Mouse (Mus musculus) telencephalon, adult 2 months (tissue): ENCODE results near the gene Prr5l.
A peak's percentile ranks its signal among the peaks of the same experiment; 100 is the strongest.
"Not testable (repeated sequence)": the region's sequence is repeated elsewhere in the genome, so short reads cannot be mapped to it uniquely, and the experiment has no call there.

Source experiments
- DNase-seq: peaks from one replicate; pipeline ENCODE4 v3.0.0-alpha.2; 2011; ENCODE audit warnings: low read depth, low spot score

Gene Prr5l

DNA sequence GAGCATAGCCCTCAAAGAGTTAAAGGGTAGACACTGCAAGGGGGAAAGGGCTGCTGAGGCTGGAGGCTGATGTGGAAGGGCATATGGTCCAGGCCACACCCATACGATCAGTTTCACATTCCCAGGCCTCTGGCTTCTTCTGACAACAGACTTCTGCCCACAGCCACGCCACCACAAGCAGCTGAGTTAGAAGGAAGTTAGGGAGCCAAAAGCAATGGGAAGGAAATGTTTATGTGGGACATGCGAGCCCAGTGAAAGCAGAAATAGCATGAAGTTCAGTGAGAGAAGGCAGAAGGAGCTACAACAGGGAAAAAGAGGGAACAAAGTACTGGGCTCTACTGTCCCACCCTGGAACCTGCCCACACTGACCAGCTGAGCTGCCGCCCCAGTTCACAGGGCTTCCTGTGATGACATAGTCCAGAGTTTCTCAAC, 119.9 kb downstream of the Prr5l start:
- no peak for DNase-seq

DNA sequence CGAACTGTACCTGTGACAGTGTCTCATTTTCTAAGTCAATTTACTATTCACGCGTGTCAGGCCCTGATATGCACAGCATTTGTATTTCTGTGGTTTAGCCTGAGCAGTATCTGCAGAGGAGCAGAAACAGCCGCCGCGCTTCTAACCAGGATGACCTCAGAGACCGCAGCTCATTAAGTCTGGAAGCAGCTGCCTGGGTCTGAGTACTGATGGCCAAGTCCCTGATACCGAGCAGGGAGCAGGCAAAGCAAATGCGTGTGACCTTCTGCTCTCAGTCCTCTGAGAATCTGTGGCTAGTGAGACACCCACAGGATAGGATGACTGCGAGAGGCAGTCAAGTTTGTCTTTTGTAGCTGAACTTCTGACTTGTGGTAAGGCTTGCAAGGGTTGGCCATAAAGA, 120.4 kb downstream of the Prr5l start:
- no peak for DNase-seq

DNA sequence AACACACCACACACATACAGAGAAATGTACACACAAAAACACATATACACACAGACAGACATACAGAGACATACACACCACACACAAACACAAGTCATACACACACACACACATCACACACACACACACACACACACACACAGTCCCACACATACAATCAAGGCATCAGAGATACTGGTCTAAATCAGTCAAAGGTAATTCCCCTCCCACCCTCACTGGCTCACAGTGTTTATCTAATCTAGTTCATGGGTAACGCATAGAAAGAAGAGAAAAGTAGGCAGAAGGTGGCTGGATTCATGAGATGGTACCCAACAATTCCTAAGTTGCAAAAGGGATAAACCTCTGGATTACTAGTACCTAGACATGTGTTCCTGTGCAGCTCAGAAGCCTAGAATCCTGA, 120.9 kb downstream of the Prr5l start:
- no peak for DNase-seq

DNA sequence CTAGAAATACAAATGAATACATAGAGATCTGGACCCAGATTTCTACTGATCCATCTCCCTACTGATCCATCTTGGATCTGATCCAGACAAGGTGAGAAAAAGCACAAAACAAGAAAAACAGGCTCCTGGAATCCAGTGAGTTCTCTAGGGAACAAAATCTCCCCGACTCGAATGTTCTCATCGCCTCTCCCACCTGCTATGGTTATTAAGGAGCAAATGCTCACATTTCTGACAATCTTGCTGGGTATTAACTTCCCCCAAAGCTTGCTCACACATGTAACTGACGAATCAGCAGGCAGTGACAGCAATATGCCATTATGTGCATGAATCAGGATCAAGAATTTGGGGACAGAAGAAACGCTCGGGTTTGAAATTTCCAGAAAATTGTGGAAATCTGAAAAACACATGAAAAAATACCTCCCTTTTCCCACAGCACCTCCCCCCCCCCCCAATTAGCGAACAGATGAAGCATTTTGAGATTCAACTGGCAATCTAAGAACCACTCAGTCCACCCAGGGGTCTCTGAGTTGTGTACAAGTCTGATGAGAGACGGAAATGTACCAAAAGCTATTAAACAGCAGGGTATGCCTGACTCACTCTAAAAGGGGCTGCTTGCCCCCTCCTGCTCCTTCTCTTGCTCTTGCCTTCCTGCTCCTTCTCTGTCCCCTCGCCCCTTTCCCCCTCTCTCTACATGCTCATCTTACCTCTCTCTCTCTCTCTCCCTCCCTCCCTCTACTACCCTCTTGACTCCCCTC, 123.1 kb downstream of the Prr5l start:
- DNase-seq, result no peak

DNA sequence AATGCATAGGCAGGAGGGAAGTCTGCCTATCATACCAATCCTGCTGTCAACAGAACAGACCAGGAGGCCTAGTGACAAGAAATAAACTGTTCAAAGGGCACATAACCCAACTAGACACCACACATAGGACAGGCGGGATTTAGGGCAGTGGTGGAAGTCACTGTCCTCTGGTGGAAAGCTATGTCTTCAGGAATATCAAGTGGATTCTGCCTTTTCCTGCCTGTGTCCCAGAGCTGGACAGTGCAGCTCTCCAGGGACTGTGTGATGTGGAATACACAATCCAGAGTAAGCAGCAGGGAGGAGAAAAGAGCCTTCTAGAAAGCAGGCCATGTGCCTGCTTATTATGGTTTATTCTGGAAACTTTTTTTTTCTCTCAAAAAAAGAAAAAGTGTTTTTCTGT, 125.0 kb downstream of the Prr5l start:
- no peak for DNase-seq

DNA sequence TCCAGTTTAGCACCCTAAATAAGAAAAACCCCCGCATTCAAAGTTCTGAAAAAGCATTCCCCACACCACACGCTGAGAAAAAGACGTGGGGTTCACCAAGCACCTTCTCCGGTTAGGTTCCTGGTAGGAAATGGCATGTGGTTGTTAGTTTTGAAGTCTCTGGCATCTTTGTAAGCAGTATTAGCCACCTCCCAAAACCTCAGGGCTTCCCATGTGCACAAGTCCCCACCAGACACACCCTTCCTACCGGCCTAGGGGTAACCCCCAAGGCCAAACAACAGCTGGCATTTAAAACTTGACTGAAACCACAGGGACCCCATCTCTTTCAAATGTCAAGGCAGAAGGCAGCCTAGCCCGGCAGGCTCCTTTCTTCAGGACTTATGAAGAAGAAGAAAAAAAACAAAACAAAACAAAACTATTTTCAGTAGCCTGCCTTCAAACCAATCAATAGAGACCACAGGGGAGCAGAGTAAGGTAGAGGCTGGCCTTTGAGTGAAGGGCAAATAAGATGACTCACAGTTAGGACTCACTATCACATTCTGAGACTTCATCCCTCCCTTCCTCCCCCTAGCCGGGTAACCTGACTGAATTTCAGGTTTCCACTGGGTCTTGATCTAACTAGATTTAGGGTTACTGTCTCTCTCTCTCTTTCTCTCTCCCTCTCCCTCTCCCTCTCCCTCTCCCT, 126.6 kb downstream of the Prr5l start:
- no peak for DNase-seq

DNA sequence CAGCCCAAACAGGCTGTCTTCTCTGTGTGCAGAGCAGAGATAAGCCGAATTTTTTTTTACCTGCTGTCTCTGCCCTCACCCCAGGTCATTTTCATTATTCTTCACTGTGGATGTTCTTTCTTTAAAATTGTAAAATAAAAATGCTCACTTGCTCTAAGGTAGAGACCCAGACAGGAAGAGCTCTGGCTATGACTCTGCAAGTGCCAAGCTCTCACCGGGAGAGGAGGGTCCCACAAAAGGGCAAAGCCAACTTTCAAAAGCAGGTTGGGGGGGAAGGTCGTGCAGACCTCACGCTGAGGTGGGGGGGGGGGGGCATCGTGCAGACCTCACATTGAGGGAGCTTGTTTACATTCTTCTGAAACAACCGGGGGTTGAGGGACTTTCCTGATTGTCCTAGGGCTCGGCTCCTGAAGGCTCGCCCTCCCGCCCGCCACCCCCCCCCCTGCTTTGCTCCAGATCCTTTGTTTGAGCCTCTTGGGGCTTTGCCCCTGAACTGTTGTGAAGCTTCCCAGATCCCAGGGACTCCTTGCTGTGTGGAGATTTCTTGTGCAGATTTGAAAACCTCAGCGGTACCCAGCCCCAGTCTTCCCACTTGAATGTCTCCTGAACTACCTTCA, 127.8 kb downstream of the Prr5l start:
- no peak for DNase-seq

DNA sequence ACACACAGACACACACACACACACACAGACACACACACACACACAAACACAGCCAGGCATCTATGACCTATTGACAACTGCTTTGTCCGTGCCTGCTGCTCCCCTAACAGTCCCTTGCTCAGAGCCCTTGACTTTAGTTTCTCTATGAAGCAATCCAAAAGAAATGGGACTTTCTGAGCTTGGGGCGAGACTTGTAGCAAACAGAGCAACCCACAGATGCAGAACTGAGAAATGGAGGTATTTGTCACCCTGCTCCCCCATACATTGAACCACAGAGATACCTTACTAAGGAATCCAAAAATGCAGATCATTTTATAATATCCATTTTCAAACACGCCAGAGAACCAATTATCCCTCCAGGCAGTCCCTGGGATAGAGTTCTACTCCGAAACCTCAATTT, 128.4 kb downstream of the Prr5l start:
- no peak for DNase-seq

DNA sequence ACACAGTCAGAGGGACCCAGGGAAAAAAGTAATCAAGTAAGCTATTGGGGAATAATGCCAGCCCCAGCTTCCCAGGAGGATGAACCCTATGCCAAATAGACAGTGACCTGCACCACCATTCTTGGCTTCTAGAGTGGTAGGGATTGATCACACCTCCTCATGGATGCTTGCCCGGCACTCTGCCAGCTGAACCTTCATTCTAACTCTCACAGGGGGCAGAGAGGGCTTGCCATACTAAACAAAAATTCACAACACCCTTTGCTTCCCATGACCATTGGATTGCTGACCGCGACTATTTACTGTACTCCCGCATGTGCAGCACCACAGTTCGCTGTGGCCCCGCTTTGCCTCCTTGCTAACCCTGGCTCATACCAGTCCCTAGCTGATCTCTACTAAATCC, 129.8 kb downstream of the Prr5l start:
- no peak for DNase-seq

DNA sequence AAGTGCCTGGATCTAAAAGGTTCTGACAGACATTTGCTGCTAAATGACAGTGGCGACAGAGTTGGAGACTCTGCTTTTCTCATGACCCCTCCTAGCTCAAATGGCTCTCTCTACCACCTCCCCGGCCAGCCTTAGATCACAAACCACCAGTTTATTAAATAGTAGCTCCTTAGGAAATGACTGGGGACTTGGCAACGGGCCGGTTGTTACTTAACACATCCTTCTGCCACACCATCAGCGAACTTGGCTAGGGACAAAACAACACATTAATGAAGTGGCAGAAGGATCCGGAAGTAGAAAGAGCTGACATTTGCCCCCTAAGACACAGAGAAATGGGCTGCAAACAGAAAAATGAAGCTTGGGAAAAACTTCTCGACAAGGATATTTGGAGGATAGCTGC, 130.4 kb downstream of the Prr5l start:
- DNase-seq, result no peak

DNA sequence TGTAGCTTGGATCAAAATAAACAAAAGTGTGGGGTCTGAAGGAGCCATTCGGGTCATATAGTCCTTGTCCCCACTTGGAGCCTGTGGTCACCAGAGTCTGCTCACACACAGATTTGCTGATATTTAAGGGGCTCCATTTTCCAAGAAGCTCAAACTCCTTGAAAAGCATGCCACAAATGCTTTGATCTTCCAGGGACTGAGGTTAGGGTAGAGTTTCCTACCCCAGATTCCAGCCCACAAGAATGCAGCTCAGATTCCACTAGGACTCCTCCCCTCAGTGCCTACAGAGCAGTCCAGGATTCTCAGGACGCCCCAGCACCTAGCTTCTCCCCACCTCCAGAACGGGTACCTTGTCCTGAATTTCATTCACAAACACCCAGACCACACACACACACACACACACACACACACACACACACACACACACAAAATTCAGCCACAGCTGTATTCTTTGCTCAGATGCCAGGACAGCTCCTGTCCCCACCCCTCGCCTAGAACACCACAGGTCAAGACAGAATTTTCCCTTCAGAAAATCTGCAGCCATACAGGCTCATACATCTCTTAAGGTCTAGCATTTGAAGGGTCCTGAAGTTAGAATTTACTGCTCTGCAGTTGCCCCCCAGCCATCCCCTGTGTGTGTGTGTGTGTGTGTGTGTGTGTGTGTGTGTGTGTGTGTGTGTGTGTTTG, 131.4 kb downstream of the Prr5l start:
- no peak for DNase-seq

DNA sequence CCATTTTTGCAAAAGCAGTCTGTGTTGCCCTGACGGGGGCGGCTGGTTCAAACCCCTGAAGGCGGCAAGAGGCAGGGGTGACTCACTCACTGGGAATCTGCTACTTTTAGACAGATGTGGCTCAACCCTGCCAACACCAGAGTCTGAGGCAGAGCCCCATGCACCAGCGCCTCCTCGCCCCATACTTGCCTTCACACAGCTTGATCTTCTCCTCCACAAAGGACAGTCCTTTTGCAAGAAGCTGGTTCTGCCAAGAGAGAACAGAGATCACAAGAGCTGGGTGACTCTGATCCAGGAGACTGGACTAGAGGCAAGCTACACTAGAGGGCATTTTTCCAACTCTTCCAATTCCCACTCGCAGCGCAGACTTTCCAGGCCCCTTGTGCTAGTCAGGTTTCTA, 136.3 kb downstream of the Prr5l start:
- no peak for DNase-seq

DNA sequence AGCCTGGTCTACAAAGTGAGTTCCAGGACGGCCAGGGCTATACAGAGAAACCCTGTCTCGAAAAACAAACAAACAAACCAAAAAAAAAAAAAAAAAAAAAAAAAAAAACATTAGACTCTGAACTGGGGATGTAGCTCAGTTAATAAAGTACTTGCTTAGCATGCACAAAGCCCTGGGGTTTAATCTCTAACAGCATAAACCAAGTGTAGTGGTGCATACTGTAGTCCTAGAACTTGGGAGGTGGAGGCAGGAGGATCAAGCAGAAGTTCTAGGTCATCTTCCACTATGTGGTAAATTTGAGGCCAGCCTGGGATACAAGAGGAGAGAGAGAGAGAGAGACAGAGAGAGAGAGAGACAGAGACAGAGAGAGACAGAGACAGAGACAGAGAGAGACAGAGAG, 137.2 kb downstream of the Prr5l start:
- DNase-seq, result not testable (repeated sequence)

DNA sequence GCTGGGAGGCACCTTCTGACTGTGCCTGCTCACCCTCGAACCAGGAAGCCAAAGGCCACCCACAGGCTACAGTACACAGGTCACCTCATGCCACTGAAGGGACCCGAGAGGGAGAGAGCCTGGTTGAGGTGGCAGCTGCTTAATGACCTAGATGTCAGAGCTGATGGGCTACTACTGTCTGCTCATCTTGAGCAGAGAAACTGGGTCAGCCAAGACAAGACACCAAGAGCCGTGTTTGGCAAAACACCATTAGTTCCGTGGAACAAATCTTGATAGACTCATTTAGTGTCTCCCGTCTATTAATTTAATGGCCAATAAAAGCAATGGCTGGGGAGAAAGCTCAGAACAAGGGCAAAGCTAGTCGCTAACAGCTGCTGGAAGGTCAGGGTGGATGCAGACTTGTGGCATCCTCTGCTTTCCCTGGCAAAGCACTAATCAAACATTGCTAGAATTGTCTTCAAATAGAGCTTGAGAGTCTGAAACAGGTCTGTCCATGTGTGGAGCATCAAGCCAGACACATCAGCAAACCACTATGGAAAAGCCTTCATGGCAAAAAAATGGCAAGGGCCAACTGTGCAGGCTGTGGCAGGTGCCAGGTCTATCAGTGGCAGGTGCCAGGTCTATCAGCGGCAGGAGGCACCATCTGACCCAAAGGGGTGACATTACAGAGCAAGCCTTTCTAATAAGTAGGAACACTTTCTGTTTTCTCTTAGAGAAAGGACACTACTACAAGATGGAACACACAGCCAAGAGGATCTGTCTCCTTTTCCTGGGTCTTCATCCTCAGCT, 140.6 kb downstream of the Prr5l start:
- no peak for DNase-seq

DNA sequence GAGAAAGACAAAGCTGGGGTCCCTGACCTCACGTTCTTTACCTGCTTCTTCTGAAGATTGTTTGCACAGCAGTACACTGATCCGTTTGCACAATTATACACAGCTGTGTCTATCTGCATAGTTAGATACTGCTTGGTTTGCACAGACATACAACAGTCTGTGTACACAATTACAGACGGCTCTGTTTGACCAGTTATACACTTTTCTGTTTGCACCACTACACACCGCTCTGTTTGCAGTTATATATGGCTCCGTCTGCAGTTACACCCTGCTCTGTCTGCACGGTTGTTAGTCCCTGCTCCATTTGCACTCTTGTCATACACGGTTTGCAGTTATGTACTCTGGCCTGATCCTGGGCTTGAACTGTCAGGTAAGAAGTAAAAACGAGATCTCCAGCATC, 141.2 kb downstream of the Prr5l start:
- DNase-seq, result no peak

DNA sequence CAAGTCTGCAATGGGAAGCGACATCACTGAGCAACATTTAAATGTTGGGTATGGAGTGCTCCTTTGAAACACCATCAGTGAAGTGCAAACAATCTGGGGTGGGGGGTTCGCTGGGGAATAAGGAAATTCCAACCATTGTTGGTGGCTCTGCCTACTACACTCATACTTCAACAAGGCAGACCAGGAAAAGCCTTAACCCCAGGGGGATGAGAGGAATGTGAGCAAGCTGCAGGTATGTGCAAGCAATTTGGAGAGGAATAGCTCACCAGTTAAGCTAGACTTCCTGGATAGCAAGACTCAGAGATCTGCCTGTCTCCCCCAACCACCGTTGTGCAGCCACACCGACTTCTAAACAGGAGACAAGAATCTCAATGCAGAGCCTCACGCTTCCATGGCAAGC, 142.9 kb downstream of the Prr5l start:
- DNase-seq, result no peak

DNA sequence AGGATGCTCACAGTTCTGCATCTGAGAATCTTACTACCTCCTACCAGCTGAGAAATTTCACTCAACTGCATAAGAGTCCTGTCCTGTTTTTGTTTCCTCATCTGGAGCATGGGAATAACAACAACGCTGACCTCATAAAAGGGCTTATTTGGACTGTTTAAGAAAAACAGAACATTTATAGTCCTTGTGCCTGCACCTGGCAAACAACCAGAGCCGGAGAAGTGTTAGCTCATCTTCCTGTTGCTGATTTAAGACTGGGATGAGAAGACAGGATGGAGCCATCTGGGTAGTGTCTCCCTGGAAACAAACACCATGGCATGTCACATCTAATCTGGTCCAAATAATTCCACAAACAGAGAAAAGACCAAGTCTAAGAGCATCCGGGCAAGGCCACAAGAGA, 149.3 kb downstream of the Prr5l start:
- peak; percentile 32 for DNase-seq

DNA sequence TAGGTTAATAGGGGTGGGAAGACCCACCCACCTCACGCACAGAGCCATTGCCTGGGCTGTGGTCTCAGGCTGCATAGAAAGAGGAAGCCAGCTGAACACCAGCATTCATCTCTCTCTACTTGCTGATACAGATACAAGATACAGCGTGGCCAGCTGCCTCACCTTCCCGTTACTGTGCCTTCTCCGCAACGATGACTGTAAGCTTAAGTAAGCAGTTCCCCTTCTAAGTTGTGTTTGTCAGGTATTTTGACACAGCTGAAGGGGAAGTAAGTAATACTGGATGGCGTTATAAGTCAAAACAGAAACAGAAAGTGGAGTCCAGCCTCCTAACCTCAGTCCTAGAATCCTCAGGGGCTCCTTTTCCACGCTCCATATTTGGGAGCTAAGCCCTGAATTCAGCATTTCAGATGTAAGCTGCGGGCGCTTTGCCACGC, 150.0 kb downstream of the Prr5l start:
- no peak for DNase-seq

DNA sequence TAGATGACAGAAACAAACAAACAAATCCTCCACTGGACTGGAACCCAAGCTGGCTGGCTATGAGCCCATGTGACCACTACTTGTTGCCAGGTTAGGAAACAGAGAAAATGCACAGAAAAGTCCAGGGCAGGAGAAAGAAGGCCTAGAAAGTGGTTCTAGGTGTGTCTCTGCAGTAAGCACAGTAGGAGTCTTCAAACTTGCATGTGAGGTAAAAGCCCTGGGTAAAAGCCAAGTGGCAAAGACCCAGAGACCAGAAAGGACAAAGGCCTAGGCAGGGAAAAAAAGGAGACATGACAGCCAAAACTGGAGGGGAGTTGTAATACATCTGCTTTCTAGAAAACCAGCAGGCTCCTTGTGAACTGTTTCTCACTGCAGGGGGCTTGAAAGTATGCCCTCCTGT, 151.9 kb downstream of the Prr5l start:
- no peak for DNase-seq

DNA sequence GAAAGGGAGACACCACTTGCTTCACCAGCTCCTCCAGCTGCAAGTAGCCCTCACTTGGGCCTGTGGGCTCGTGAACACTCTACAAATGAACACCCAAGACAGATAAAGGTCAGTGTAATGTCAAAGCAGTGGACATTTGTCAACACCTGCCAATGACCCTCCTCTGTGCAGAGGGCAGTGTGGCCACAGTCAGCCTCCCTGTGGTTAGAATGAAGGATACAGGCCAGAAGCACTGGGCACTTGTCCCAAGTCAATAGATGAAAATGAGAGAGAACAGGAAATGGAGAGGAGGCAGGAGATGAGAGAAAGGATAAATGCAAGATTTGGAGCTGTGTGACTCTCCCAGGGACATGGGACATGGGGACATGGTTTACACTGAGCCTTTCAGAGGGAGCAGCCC, 153.4 kb downstream of the Prr5l start:
- no peak for DNase-seq

DNA sequence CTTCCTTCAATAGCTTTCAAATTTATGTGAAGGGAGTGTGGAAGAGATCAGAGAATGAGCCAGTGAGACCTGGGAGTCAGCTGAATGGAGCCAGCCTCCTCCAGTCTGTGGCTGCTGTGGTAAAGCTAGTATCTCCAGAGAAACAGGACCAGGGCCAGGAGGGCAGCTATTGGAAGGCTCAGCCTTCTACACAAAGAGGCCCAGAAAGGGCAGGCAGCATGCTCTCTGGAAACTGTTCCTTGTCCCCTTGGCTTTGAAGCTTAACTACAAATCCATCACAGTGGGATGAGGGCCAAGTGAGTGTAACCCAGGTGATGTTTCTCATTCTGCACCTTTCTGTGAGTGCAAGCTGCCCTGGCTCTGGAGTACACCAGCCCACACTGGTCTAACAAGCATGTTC, 155.0 kb downstream of the Prr5l start:
- DNase-seq, result no peak
